ENCODE assay signal across 9 mouse cellular contexts in genomic region chr8:92133484-92134406, GRCm38 (mm10).
A peak's percentile ranks its signal among the peaks of the same experiment; 100 is the strongest.
DNase-seq lines count a peak whose midpoint lies in the region; ATAC-seq and TF ChIP-seq lines count a peak whose summit lies in the region.
"Had no signal": no experiment of that assay in that cellular context is flagged by ENCODE, and none has a peak within 500 bp of the region (broad histone marks: within the 10 kb centered on the region; RNA-seq: fewer than 3 reads in every experiment).

No protein-coding gene starts in this region.

- H3K27me3 ChIP-seq in kidney, postnatal 0 days (ENCODE audit: insufficient read depth, low read length), result 0 out of 2 replicates have a peak, but pooled peaks cover 9% of the 10 kb centered on the region

- DNase-seq in kidney, postnatal 0 days (ENCODE audit: low spot score), result peak; percentile 62
- DNase-seq in kidney, postnatal 36 days, result no peak
- DNase-seq in frontal cortex, postnatal 10 days (ENCODE audit: low spot score in 2 of 2), result peak; percentile 20 to 30
- DNase-seq in left cerebral cortex, postnatal 36 days (ENCODE audit: low spot score in 2 of 2), result peak; percentile 5 to 11
- peak; percentile 24 for DNase-seq in right cerebral cortex, postnatal 4 days
- DNase-seq in gastrocnemius, adult 8-10 months (ENCODE audit: low spot score in 2 of 2), result no peak
- DNase-seq in lung, postnatal 25 days (ENCODE audit: low spot score), result no peak
- no peak for DNase-seq in heart, postnatal 10 days

- ATAC-seq in kidney, postnatal 0 days (replicated peaks; ENCODE audit: low FRiP score, low read depth), result no peak

- H3K4me3 ChIP-seq in kidney, postnatal 0 days (replicated peaks; ENCODE audit: low read depth, low read length), result no peak overlapping the region
- H3K4me3 ChIP-seq: erythroblast, embryonic 14.5 days had no signal

- TF ChIP-seq CTCF in kidney, postnatal 0 days (IDR thresholded peaks at IDR 0.05; ENCODE audit: low read depth), result no peak

- intact Hi-C loops in left cerebral cortex, postnatal 36 days (cut with DNase I), result no loop called here
- intact Hi-C loops in heart, postnatal 10 days (cut with DNase I), result no loop called here

- no peaks in the 10 kb centered on the region for H3K36me3 ChIP-seq in kidney, postnatal 0 days (ENCODE audit: insufficient read depth, low read length)

- H3K9me3 ChIP-seq in kidney, postnatal 0 days (replicated peaks; ENCODE audit: low read length), result no peaks in the 10 kb centered on the region

- H3K9ac ChIP-seq in kidney, postnatal 0 days (ENCODE audit: low read depth, low read length), result no peak overlapping the region

- WGBS in kidney, postnatal 0 days, result 26% methylated on average over 24 of the region's 24 CpGs

- no peaks in the 10 kb centered on the region for H3K4me1 ChIP-seq in kidney, postnatal 0 days (replicated peaks; ENCODE audit: insufficient read depth, low read length)

- no peak overlapping the region for H3K27ac ChIP-seq in kidney, postnatal 0 days

- H3K4me2 ChIP-seq in kidney, postnatal 0 days (ENCODE audit: low read length), result no peak overlapping the region

Comparison
In these comparisons a context has a peak if more than half of its experiments do, and no peak if none do; other contexts are left out.
1. DNase-seq: peak in kidney, postnatal 0 days (single experiment), frontal cortex, postnatal 10 days (2 of 2), left cerebral cortex, postnatal 36 days (2 of 2) and right cerebral cortex, postnatal 4 days (single experiment); none in kidney, postnatal 36 days (0 of 2), gastrocnemius, adult 8-10 months (0 of 2), lung, postnatal 25 days (single experiment) and heart, postnatal 10 days (0 of 2).